Mouse (Mus musculus) embryonic facial prominence, embryonic 11.5 days (tissue): ENCODE measurements around the gene Tctex1d4. TPM values are rescaled to one million over a fixed set of nuclear protein-coding genes. Genes with fewer than 3 reads are reported as not detected.

ENCODE experiments used
- ATAC-seq: fragments of 200-750 bp; cut with Nextera tagmentation; replicated peaks from 2 replicates; pipeline ENCODE4 v1.8.0; 2017; ENCODE audit warnings: low read depth; ENCODE audit not compliant: insufficient number of reproducible peaks, low FRiP score, low TSS enrichment
- DNase-seq: peaks from one replicate; pipeline ENCODE4 v3.0.0-alpha.2; 2015; ENCODE audit warnings: low spot score
- H3K27ac ChIP-seq: fragments of 300-500 bp; sonication (generic); replicated peaks from 2 replicates; pipeline ENCODE4 v1.5.1; 2014; ENCODE audit warnings: mild to moderate bottlenecking, low read depth, low read length, control low read depth
- H3K27me3 ChIP-seq: fragments of 300-500 bp; sonication (generic); 2 replicates; pipeline ENCODE4 v1.6.1; 2014; ENCODE audit warnings: mild to moderate bottlenecking, low read length, moderate library complexity, mixed read lengths; ENCODE audit not compliant: control insufficient read depth, insufficient read depth
- H3K36me3 ChIP-seq: fragments of 300-500 bp; sonication (generic); replicated peaks from 2 replicates; pipeline ENCODE4 v1.6.1; 2014; ENCODE audit warnings: low read depth, mild to moderate bottlenecking, low read length, moderate library complexity, mixed read lengths; ENCODE audit not compliant: control insufficient read depth, insufficient read depth
- H3K4me1 ChIP-seq: fragments of 300-500 bp; sonication (generic); 2 replicates; pipeline ENCODE4 v1.6.1; 2014; ENCODE audit warnings: low read length, mixed read lengths; ENCODE audit not compliant: control insufficient read depth, insufficient read depth
- H3K4me2 ChIP-seq: fragments of 300-500 bp; sonication (generic); 2 replicates; pipeline ENCODE4 v1.6.1; 2014; ENCODE audit warnings: low read depth, mild to moderate bottlenecking, control low read depth, low read length, moderate library complexity
- H3K4me3 ChIP-seq: fragments of 300-500 bp; sonication (generic); 2 replicates; pipeline ENCODE4 v1.5.1; 2014; ENCODE audit warnings: low read depth, low read length, control low read depth
- H3K9ac ChIP-seq: fragments of 300-500 bp; sonication (generic); replicated peaks from 2 replicates; pipeline ENCODE4 v1.6.1; 2014; ENCODE audit warnings: mild to moderate bottlenecking, control low read depth, low read length
- H3K9me3 ChIP-seq: fragments of 300-500 bp; sonication (generic); replicated peaks from 2 replicates; pipeline ENCODE4 v1.6.1; 2016; ENCODE audit warnings: mild to moderate bottlenecking, low read length, inconsistent platforms, mixed read lengths; ENCODE audit not compliant: control insufficient read depth
- WGBS: fragments of 180-500 bp; shearing (Covaris S2); extraction: QIAGEN DNeasy Blood & Tissue Kit; methylation state at CpG from one replicate; pipeline ENCODE4 v1.1.7; 2014; 5-methylcytosine and 5-hydroxymethylcytosine counted together
- polyA plus RNA-seq: library from polyadenylated mRNA; unstranded; fragments of >200 nt; fragmentation: Nextera tagmentation; extraction: Ambion mirVana; gene quantifications from 2 replicates; pipeline ENCODE4 v1.2.1, GENCODE M21; 2014

The Tctex1d4 gene
- polyA plus RNA-seq: not detected in 2 replicates

- no peaks in the 10 kb centered on the region for H3K9me3 ChIP-seq
- H3K4me1 ChIP-seq: peaks cover 11% of the 10 kb centered on the region
- 88% methylated on average over 9 of the region's 9 CpGs for WGBS
- peak within 1 kb of the TSS; percentile 43; the same call in 1 of the 2 replicates for H3K27ac ChIP-seq
- H3K9ac ChIP-seq: peak within 1 kb of the TSS; percentile 63; the same call in 1 of the 2 replicates
- no peak for ATAC-seq
- no peak within 1 kb of the TSS for H3K4me3 ChIP-seq
- no peak within 1 kb of the TSS for H3K4me2 ChIP-seq
- no peaks in the 10 kb centered on the region; the same call in 1 of the 2 replicates for H3K36me3 ChIP-seq
- H3K27me3 ChIP-seq: peaks cover 2% of the 10 kb centered on the region; the same call in 1 of the 2 replicates
- DNase-seq: no peak
These were observed at the start of gene Tctex1d4 for GRCm38 (mm10) chr4:117126675-117127290. Tctex1d4 (plus strand) TSS chr4:117126794.

GRCm38 (mm10) chr4:117087948-117088640, 38.5 kb upstream of the Tctex1d4 start:
- 78% methylated on average over 7 of the region's 7 CpGs for WGBS

GRCm38 (mm10) chr4:117090586-117090985, 36.0 kb upstream of the Tctex1d4 start:
- DNase-seq (no peak), ATAC-seq (no peak)
- H3K4me2 ChIP-seq: no peak overlapping the region
- 75% methylated on average over 7 of the region's 7 CpGs for WGBS
- H3K27me3 ChIP-seq: no peaks in the 10 kb centered on the region
- H3K4me1 ChIP-seq: no peaks in the 10 kb centered on the region
- H3K9ac ChIP-seq: no peak overlapping the region
- no peak overlapping the region for H3K4me3 ChIP-seq
- no peak overlapping the region for H3K27ac ChIP-seq
- H3K36me3 ChIP-seq: no peaks in the 10 kb centered on the region; the same call in 1 of the 2 replicates
- no peaks in the 10 kb centered on the region for H3K9me3 ChIP-seq

More at GRCm38 (mm10) chr4:117087948-117088640, 38.5 kb upstream of the Tctex1d4 start:
- Histone ChIP-seq H3K36me3 (no peaks in the 10 kb centered on the region; the same call in 1 of the 2 replicates), H3K4me3 (no peak overlapping the region), H3K4me1 (no peaks in the 10 kb centered on the region), H3K27ac (no peak overlapping the region), H3K4me2 (no peak overlapping the region), H3K27me3 (no peaks in the 10 kb centered on the region), H3K9me3 (no peaks in the 10 kb centered on the region), H3K9ac (no peak overlapping the region)
- DNase-seq: no peak
- ATAC-seq: no peak

GRCm38 (mm10) chr4:117094626-117095361, 31.8 kb upstream of the Tctex1d4 start:
- H3K27me3 ChIP-seq: no peaks in the 10 kb centered on the region
- no peaks in the 10 kb centered on the region for H3K36me3 ChIP-seq
- H3K9ac ChIP-seq: no peak overlapping the region
- WGBS: 88% methylated on average over 3 of the region's 3 CpGs
- no peaks in the 10 kb centered on the region for H3K9me3 ChIP-seq
- DNase-seq (no peak), ATAC-seq (no peak)
- no peaks in the 10 kb centered on the region; the same call in 1 of the 2 replicates for H3K4me1 ChIP-seq
- no peak overlapping the region for H3K4me2 ChIP-seq
- H3K4me3 ChIP-seq: no peak overlapping the region
- H3K27ac ChIP-seq: no peak overlapping the region

GRCm38 (mm10) chr4:117095551-117096452, 30.8 kb upstream of the Tctex1d4 start, which contains the start of gene Ptch2:
Ptch2 (plus strand) TSS chr4:117096075.
- DNase-seq (peak; percentile 92), ATAC-seq (peak; percentile 71)
- no peaks in the 10 kb centered on the region for H3K9me3 ChIP-seq
- H3K9ac ChIP-seq: peak within 1 kb of the TSS; percentile 63
- H3K4me2 ChIP-seq: peak within 1 kb of the TSS; percentile 97
- H3K27me3 ChIP-seq: no peaks in the 10 kb centered on the region
- peak within 1 kb of the TSS; percentile 62 for H3K27ac ChIP-seq
- H3K4me1 ChIP-seq: no peaks in the 10 kb centered on the region; the same call in 1 of the 2 replicates
- H3K4me3 ChIP-seq: peak within 1 kb of the TSS; percentile 67
- under 1% methylated on average over 45 of the region's 50 CpGs for WGBS
- no peaks in the 10 kb centered on the region for H3K36me3 ChIP-seq

GRCm38 (mm10) chr4:117096666-117097065, 29.9 kb upstream of the Tctex1d4 start:
- H3K27me3 ChIP-seq: no peaks in the 10 kb centered on the region
- peak overlapping the region; percentile 67 for H3K4me3 ChIP-seq
- H3K4me1 ChIP-seq: no peaks in the 10 kb centered on the region; the same call in 1 of the 2 replicates
- WGBS: 14% methylated on average over 5 of the region's 5 CpGs
- peak overlapping the region; percentile 63 for H3K9ac ChIP-seq
- DNase-seq (no peak), ATAC-seq (no peak)
- H3K36me3 ChIP-seq: no peaks in the 10 kb centered on the region
- H3K27ac ChIP-seq: no peak overlapping the region
- H3K9me3 ChIP-seq: no peaks in the 10 kb centered on the region
- peak overlapping the region; percentile 97 for H3K4me2 ChIP-seq
